Mouse (Mus musculus) liver, postnatal 0 days (tissue): Measurements from ENCODE around the gene Myadm.

Experiments used
- CTCF ChIP-seq: sonication (generic); IDR thresholded peaks from 2 replicates; pipeline ENCODE4 v1.5.1; 2016; ENCODE audit warnings: antibody characterized with exemption, low read depth
- EP300 ChIP-seq: IDR thresholded peaks from 2 replicates; pipeline ENCODE4 v1.6.1; 2016; ENCODE audit warnings: antibody characterized with exemption, low read depth, mild to moderate bottlenecking

DNA sequence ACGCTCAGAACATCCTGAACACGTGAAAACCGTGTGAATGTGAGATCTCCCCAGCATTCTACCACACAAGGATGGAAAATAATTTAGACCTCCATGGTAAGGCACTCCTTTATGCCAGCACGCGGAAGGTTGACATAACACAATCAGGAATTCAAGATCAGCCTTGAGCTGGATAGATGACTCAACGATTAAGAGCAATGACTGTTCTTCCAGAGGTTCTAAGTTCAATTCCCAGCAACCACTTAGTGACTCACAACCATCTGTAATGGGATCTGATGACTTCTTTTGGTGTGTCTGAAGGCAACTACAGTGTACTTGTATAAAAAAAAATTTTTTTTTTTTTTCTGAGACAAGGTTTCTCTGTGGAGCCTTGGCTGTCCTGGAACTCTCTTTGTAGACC is 23.6 kb upstream of the Myadm start:
- TF ChIP-seq CTCF (no peak), EP300 (no peak)
